Mouse (Mus musculus): ENCODE data around the gene Abca13.

- no peak for TF ChIP-seq CTCF (IDR thresholded peaks at IDR 0.05; ENCODE audit: low read depth)
- TF ChIP-seq EP300 (IDR thresholded peaks at IDR 0.05; ENCODE audit: low read depth), result no peak
These were observed 779 bp upstream of the Abca13 start for GRCm38 (mm10) chr11:9190772-9191554.

Data from liver, embryonic 14.5 days (tissue).